Mouse (Mus musculus): ENCODE results near the gene Psmd13. TPM values are rescaled to one million over a fixed set of nuclear protein-coding genes. Genes with fewer than 3 reads are reported as not detected.
A peak's percentile ranks its signal among the peaks of the same experiment; 100 is the strongest.

Gene Psmd13
- polyA plus RNA-seq, 1 experiment: 96.6 TPM

DNA sequence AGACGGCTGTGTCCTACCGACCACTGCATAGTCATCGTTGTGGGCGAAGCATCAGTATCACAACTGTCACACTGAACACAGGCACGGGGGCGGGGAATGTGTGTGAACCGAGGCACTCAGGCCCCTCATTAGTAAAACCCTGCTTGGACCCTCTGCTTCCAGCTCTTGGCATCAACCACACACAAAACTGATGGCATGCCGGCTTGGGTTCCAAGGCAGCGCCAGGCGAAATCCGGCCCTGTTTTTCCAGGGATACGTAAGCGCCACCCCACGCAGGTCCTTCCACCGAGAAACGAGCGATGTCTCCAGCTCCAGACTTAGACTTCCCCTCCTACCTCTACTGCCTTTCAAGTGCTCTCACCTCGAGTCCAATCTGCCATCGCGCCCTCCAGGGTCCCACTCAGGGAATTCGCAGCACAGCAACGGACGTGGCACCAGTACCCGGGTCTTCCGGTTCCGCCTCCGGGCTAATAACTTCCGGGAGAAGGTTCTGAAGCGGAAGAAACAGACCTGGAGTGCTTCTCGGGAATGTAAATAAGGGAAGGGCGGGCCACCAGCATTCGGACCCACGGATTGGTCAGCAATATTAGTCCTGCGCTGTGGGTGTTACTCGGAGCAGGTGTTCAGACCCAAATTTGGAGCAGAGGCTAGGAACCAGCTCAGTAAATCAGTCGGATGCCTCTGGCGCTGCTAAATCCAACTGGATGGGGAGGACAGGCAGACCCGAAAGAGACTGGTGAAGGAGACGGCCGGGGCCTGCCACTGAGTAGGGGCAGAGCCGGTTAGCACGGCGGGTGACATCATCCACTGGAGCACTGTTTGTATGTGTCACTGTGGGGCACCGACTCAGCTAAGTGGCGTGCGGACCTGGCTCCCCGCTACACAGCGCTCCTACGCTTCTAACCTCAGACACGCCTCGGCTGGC is 25.6 kb upstream of the Psmd13 start, which contains the start of gene Gm45785:
Gm45785 (minus strand) TSS at position 472 of the 925 bp plus-strand sequence.
- H3K4me1 ChIP-seq (ENCODE audit: control insufficient read depth, insufficient read depth, low read length): peaks cover 8% of the 10 kb centered on the region
- H3K27ac ChIP-seq (ENCODE audit: insufficient read depth, low read length): peak within 1 kb of the TSS; percentile 88
- peak within 1 kb of the TSS; percentile 87 for H3K4me3 ChIP-seq (ENCODE audit: insufficient read depth, low read length)
- peak; percentile 69; the same call in 1 of the 2 replicates for TF ChIP-seq POLR2A (IDR thresholded peaks at IDR 0.05; ENCODE audit: extremely low read depth, insufficient read depth, low read length)
- TF ChIP-seq CTCF (IDR thresholded peaks at IDR 0.05; ENCODE audit: extremely low read depth, insufficient read depth, low read length): no peak

DNA sequence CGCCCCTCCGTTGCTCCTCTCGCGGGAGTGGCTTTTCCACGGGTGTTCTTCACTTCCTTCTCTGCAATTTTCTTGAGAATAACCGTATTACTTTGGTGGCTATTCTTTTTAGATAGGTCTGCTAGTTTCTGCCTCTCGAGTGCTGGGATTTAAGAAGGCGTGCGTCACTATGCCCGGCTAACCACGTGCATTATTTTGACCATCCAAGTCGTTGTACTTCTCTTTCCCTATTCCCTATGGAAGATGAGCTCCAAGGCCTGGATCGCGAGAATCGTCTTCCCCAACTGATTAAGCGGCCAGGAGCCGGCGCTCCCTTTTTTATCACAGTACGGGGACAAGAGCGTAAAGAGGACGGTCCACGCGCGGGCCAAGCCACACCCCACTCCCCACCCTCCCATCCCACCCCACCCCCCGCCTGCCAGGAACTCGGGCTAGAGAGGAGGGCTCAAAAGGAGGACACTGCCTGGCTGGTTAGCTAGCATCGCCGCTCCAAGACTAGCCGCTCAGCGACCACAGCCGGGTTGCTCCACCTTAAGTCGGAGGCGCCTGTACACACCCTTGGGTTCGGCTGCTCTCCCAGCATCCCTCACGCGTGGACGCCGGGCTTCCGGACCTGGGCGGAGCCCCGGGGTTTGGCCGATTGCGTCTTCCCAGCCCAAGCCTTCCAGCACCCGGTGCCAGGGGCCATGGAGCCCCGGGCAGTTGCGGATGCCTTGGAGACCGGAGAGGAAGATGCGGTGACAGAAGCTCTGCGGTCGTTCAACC is 24.8 kb upstream of the Psmd13 start, which contains the start of gene Ric8a:
Ric8a (plus strand) TSS at position 173 of the 765 bp plus-strand sequence.
- peak within 1 kb of the TSS; percentile 87 for H3K4me3 ChIP-seq (ENCODE audit: insufficient read depth, low read length)
- peak within 1 kb of the TSS; percentile 88 for H3K27ac ChIP-seq (ENCODE audit: insufficient read depth, low read length)
- TF ChIP-seq POLR2A (IDR thresholded peaks at IDR 0.05; ENCODE audit: extremely low read depth, insufficient read depth, low read length) (peak; percentile 64; the same call in 1 of the 2 replicates), CTCF (IDR thresholded peaks at IDR 0.05; ENCODE audit: extremely low read depth, insufficient read depth, low read length) (no peak)
- peaks cover 8% of the 10 kb centered on the region for H3K4me1 ChIP-seq (ENCODE audit: control insufficient read depth, insufficient read depth, low read length)

GRCm38 (mm10) chr7:140857550-140858505 is 23.9 kb upstream of the Psmd13 start, which contains the start of gene Bet1l:
Bet1l (minus strand) TSS chr7:140857577.
- H3K4me1 ChIP-seq (ENCODE audit: control insufficient read depth, insufficient read depth, low read length): peaks cover 8% of the 10 kb centered on the region
- TF ChIP-seq CTCF (IDR thresholded peaks at IDR 0.05; ENCODE audit: extremely low read depth, insufficient read depth, low read length) (no peak), POLR2A (IDR thresholded peaks at IDR 0.05; ENCODE audit: extremely low read depth, insufficient read depth, low read length) (no peak; the same call in 1 of the 2 replicates)

DNA sequence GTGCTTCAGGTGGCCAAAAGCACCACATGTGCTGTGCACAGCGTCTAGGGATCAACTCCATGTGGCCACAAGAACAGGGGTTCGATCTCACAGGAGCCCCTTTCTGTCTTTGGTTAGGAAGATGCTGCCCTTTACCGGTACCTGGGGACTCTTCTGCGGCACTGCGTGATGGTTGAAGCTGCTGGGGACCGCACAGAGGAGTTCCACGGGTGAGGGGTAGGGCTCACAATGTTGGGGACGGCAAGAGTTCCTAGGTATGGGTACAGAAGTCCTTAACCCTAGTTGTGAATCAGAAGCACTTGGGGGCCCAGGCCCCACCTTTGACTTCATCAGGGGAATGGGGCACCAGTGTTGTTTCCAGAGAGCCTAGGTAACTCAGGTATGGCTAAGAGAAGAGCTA is 23.0 kb upstream of the Psmd13 start:
- no peak overlapping the region for H3K27ac ChIP-seq (ENCODE audit: insufficient read depth, low read length)
- H3K4me1 ChIP-seq (ENCODE audit: control insufficient read depth, insufficient read depth, low read length): peaks cover 8% of the 10 kb centered on the region
- TF ChIP-seq POLR2A (IDR thresholded peaks at IDR 0.05; ENCODE audit: extremely low read depth, insufficient read depth, low read length): no peak
- no peak for TF ChIP-seq CTCF (IDR thresholded peaks at IDR 0.05; ENCODE audit: extremely low read depth, insufficient read depth, low read length)
- peak overlapping the region; percentile 87 for H3K4me3 ChIP-seq (ENCODE audit: insufficient read depth, low read length)

More at GRCm38 (mm10) chr7:140857550-140858505, 23.9 kb upstream of the Psmd13 start, which contains the start of gene Bet1l:
- Histone ChIP-seq H3K4me3 (ENCODE audit: insufficient read depth, low read length) (peak within 1 kb of the TSS; percentile 87), H3K27ac (ENCODE audit: insufficient read depth, low read length) (peak within 1 kb of the TSS; percentile 88)

- Histone ChIP-seq H3K4me3 (ENCODE audit: insufficient read depth, low read length) (no peak overlapping the region), H3K27ac (ENCODE audit: insufficient read depth, low read length) (no peak overlapping the region), H3K4me1 (ENCODE audit: control insufficient read depth, insufficient read depth, low read length) (peaks cover 6% of the 10 kb centered on the region)
- TF ChIP-seq POLR2A (IDR thresholded peaks at IDR 0.05; ENCODE audit: extremely low read depth, insufficient read depth, low read length) (no peak), CTCF (IDR thresholded peaks at IDR 0.05; ENCODE audit: extremely low read depth, insufficient read depth, low read length) (no peak)
Measured at GRCm38 (mm10) chr7:140859997-140860396, 21.8 kb upstream of the Psmd13 start.

DNA sequence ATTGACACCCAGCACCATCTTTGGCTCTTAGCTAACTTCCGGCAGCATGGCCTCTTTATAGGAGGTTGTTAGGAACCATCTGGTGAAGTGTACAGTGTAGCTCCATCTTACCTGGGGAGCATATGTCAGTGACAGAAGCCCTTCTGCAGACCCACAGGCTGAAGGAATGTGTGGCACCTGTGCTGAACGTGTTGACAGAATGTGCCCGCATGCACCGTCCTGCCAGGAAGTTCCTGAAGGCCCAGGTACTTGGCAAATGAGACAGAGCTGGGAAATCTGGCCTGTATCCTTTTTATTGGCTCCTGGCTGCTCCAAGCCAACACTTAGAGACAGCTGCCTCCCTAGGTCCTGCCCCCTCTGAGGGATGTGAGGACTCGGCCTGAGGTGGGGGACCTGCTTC is 21.0 kb upstream of the Psmd13 start:
- Histone ChIP-seq H3K27ac (ENCODE audit: insufficient read depth, low read length) (no peak overlapping the region), H3K4me3 (ENCODE audit: insufficient read depth, low read length) (no peak overlapping the region), H3K4me1 (ENCODE audit: control insufficient read depth, insufficient read depth, low read length) (peaks cover 4% of the 10 kb centered on the region)
- no peak for TF ChIP-seq CTCF (IDR thresholded peaks at IDR 0.05; ENCODE audit: extremely low read depth, insufficient read depth, low read length)
- no peak for TF ChIP-seq POLR2A (IDR thresholded peaks at IDR 0.05; ENCODE audit: extremely low read depth, insufficient read depth, low read length)

DNA sequence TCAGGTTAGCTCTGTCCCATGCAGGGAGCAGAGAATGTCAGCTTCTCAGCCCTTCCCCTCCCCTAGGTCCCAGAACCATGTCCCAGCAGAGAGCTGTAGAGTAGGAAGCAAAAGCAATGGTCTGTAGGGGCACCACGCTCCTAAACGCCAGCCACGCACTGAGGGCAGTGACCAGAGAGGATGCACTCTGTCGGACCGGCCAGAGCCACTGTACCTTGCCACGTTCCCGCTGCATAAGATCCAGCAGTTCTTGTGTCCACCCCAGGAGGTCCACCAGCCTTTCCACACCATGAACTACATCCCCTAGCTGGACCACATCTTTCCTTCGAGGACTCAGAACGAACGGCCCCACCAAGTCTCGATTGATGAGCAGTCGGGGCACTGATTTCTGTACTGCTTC is 17.0 kb upstream of the Psmd13 start:
- Histone ChIP-seq H3K4me3 (ENCODE audit: insufficient read depth, low read length) (no peak overlapping the region), H3K4me1 (ENCODE audit: control insufficient read depth, insufficient read depth, low read length) (no peaks in the 10 kb centered on the region), H3K27ac (ENCODE audit: insufficient read depth, low read length) (no peak overlapping the region)
- TF ChIP-seq POLR2A (IDR thresholded peaks at IDR 0.05; ENCODE audit: extremely low read depth, insufficient read depth, low read length): peak; percentile 41; the same call in 1 of the 2 replicates
- TF ChIP-seq CTCF (IDR thresholded peaks at IDR 0.05; ENCODE audit: extremely low read depth, insufficient read depth, low read length): no peak

DNA sequence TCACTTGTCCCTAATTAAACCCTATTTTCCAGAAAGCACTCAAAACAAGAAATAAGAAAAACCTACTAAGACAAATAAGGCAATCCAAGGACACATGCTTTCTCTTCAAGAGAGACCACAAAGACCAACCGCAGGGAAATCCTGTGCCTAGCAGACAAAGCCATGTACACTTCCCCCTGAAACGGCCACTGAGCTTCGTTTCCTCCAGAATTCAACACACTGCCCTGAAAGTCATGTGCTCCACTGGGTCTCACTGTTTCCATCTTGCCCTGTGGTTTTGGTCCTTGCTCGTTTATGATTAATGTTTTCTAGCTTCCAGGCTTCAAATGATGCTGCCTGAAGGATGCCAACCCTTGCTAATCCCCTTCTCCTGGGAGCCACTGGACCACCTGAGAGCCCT is 7.5 kb upstream of the Psmd13 start:
- H3K4me1 ChIP-seq (ENCODE audit: control insufficient read depth, insufficient read depth, low read length): no peaks in the 10 kb centered on the region
- TF ChIP-seq POLR2A (IDR thresholded peaks at IDR 0.05; ENCODE audit: extremely low read depth, insufficient read depth, low read length) (no peak), CTCF (IDR thresholded peaks at IDR 0.05; ENCODE audit: extremely low read depth, insufficient read depth, low read length) (no peak)
- no peak overlapping the region for H3K27ac ChIP-seq (ENCODE audit: insufficient read depth, low read length)
- H3K4me3 ChIP-seq (ENCODE audit: insufficient read depth, low read length): no peak overlapping the region

Measured in cortical plate, adult 2 months (tissue).